Mouse (Mus musculus): ENCODE results near the gene Fbxl15. TPM values are rescaled to one million over a fixed set of nuclear protein-coding genes. Genes with fewer than 3 reads are reported as not detected.

Fbxl15 gene
- polyA plus RNA-seq, 2 experiments: 6.3 to 10.0 TPM

- ATAC-seq (ENCODE audit: insufficient read depth) (no peak), DNase-seq (ENCODE audit: low read depth in 3 of 3, low spot score in 3 of 3) (no peak)
- Histone ChIP-seq H3K4me1 (replicated peaks; ENCODE audit: control insufficient read depth in 2 of 2, insufficient read depth in 2 of 2, low read length in 1 of 2) (peaks cover 13 to 21% of the 10 kb centered on the region in 2 experiments), H3K27me3 (ENCODE audit: control insufficient read depth, insufficient read depth, low read length) (peaks cover 13% of the 10 kb centered on the region), H3K36me3 (replicated peaks; ENCODE audit: control insufficient read depth, insufficient read depth, low read depth) (peaks cover 5% of the 10 kb centered on the region; the same call in 1 of the 2 replicates), H3K4me2 (ENCODE audit: low read depth) (no peak overlapping the region), H3K4me3 (ENCODE audit: insufficient read depth in 1 of 2, low read depth in 2 of 2, low read length in 2 of 2) (no peak overlapping the region), H3K9ac (replicated peaks) (no peak overlapping the region), H3K27ac (no peak overlapping the region), H3K9me3 (ENCODE audit: control insufficient read depth, low read length) (no peaks in the 10 kb centered on the region)
- TF ChIP-seq CTCF (IDR thresholded peaks at IDR 0.05; ENCODE audit: low read depth): no peak
- no peak for TF ChIP-seq EP300 (IDR thresholded peaks at IDR 0.05; ENCODE audit: low read depth)
- WGBS (ENCODE audit: insufficient replicate concordance): 87% methylated on average over 14 of the region's 14 CpGs
Measured at GRCm38 (mm10) chr19:46331326-46331725, 3.3 kb downstream of the Fbxl15 start.

- TF ChIP-seq EP300 (IDR thresholded peaks at IDR 0.05; ENCODE audit: low read depth) (no peak), CTCF (IDR thresholded peaks at IDR 0.05; ENCODE audit: low read depth) (no peak)
- Histone ChIP-seq H3K9ac (replicated peaks) (no peak overlapping the region), H3K4me1 (replicated peaks; ENCODE audit: control insufficient read depth in 2 of 2, insufficient read depth in 2 of 2, low read length in 1 of 2) (peaks cover 13 to 20% of the 10 kb centered on the region in 2 experiments), H3K9me3 (ENCODE audit: control insufficient read depth, low read length) (no peaks in the 10 kb centered on the region), H3K36me3 (replicated peaks; ENCODE audit: control insufficient read depth, insufficient read depth, low read depth) (peaks cover 5% of the 10 kb centered on the region; the same call in 1 of the 2 replicates), H3K4me2 (ENCODE audit: low read depth) (no peak overlapping the region), H3K4me3 (ENCODE audit: insufficient read depth in 1 of 2, low read depth in 2 of 2, low read length in 2 of 2) (no peak overlapping the region), H3K27me3 (ENCODE audit: control insufficient read depth, insufficient read depth, low read length) (peaks cover 7% of the 10 kb centered on the region), H3K27ac (no peak overlapping the region)
- no peak for DNase-seq (ENCODE audit: low read depth in 3 of 3, low spot score in 3 of 3)
- 72% methylated on average over 3 of the region's 3 CpGs for WGBS (ENCODE audit: insufficient replicate concordance)
- no peak for ATAC-seq (ENCODE audit: insufficient read depth)
Measured at GRCm38 (mm10) chr19:46331936-46332335, 4.0 kb downstream of the Fbxl15 start.

GRCm38 (mm10) chr19:46332721-46333339, 4.8 kb downstream of the Fbxl15 start:
- Histone ChIP-seq H3K4me2 (ENCODE audit: low read depth) (no peak overlapping the region), H3K4me1 (replicated peaks; ENCODE audit: control insufficient read depth in 2 of 2, insufficient read depth in 2 of 2, low read length in 1 of 2) (peaks cover 9 to 16% of the 10 kb centered on the region in 2 experiments), H3K4me3 (ENCODE audit: insufficient read depth in 1 of 2, low read depth in 2 of 2, low read length in 2 of 2) (no peak overlapping the region), H3K9ac (replicated peaks) (no peak overlapping the region), H3K27me3 (ENCODE audit: control insufficient read depth, insufficient read depth, low read length) (no peaks in the 10 kb centered on the region), H3K27ac (no peak overlapping the region), H3K9me3 (ENCODE audit: control insufficient read depth, low read length) (no peaks in the 10 kb centered on the region), H3K36me3 (replicated peaks; ENCODE audit: control insufficient read depth, insufficient read depth, low read depth) (peaks cover 5% of the 10 kb centered on the region; the same call in 1 of the 2 replicates)
- 67% methylated on average over 7 of the region's 7 CpGs for WGBS (ENCODE audit: insufficient replicate concordance)
- ATAC-seq (ENCODE audit: insufficient read depth) (no peak), DNase-seq (ENCODE audit: low read depth in 3 of 3, low spot score in 3 of 3) (no peak)
- TF ChIP-seq EP300 (IDR thresholded peaks at IDR 0.05; ENCODE audit: low read depth): no peak

GRCm38 (mm10) chr19:46333906-46334305, 5.9 kb downstream of the Fbxl15 start:
- no peak overlapping the region for H3K4me3 ChIP-seq (ENCODE audit: insufficient read depth in 1 of 2, low read depth in 2 of 2, low read length in 2 of 2)
- DNase-seq (ENCODE audit: low read depth in 3 of 3, low spot score in 3 of 3): no peak
- no peak overlapping the region for H3K27ac ChIP-seq
- H3K36me3 ChIP-seq (replicated peaks; ENCODE audit: control insufficient read depth, insufficient read depth, low read depth): peaks cover 5% of the 10 kb centered on the region; the same call in 1 of the 2 replicates
- H3K4me2 ChIP-seq (ENCODE audit: low read depth): no peak overlapping the region
- H3K9ac ChIP-seq (replicated peaks): no peak overlapping the region
- TF ChIP-seq EP300 (IDR thresholded peaks at IDR 0.05; ENCODE audit: low read depth): no peak
- no peak for TF ChIP-seq CTCF (IDR thresholded peaks at IDR 0.05; ENCODE audit: low read depth)
- ATAC-seq (ENCODE audit: insufficient read depth): no peak
- H3K9me3 ChIP-seq (ENCODE audit: control insufficient read depth, low read length): no peaks in the 10 kb centered on the region
- 60% methylated on average over 3 of the region's 3 CpGs for WGBS (ENCODE audit: insufficient replicate concordance)
- no peaks in the 10 kb centered on the region for H3K27me3 ChIP-seq (ENCODE audit: control insufficient read depth, insufficient read depth, low read length)
- peaks cover 13 to 17% of the 10 kb centered on the region in 2 experiments for H3K4me1 ChIP-seq (replicated peaks; ENCODE audit: control insufficient read depth in 2 of 2, insufficient read depth in 2 of 2, low read length in 1 of 2)

GRCm38 (mm10) chr19:46337719-46338330, 9.8 kb downstream of the Fbxl15 start:
- WGBS (ENCODE audit: insufficient replicate concordance): 33% methylated on average over 15 of the region's 15 CpGs
- peaks cover 9 to 16% of the 10 kb centered on the region in 2 experiments for H3K4me1 ChIP-seq (replicated peaks; ENCODE audit: control insufficient read depth in 2 of 2, insufficient read depth in 2 of 2, low read length in 1 of 2)

More at GRCm38 (mm10) chr19:46337719-46338330, 9.8 kb downstream of the Fbxl15 start:
- no peak for TF ChIP-seq CTCF (IDR thresholded peaks at IDR 0.05; ENCODE audit: low read depth)
- TF ChIP-seq EP300 (IDR thresholded peaks at IDR 0.05; ENCODE audit: low read depth): no peak
- peak overlapping the region; percentile 89 for H3K4me2 ChIP-seq (ENCODE audit: low read depth)
- no peaks in the 10 kb centered on the region for H3K9me3 ChIP-seq (ENCODE audit: control insufficient read depth, low read length)
- no peaks in the 10 kb centered on the region for H3K27me3 ChIP-seq (ENCODE audit: control insufficient read depth, insufficient read depth, low read length)
- no peak for DNase-seq (ENCODE audit: low read depth in 3 of 3, low spot score in 3 of 3)
- ATAC-seq (ENCODE audit: insufficient read depth): no peak
- no peaks in the 10 kb centered on the region for H3K36me3 ChIP-seq (replicated peaks; ENCODE audit: control insufficient read depth, insufficient read depth, low read depth)
- H3K27ac ChIP-seq: peak overlapping the region; percentile 32; the same call in 1 of the 2 replicates
- peak overlapping the region; percentile 73 to 85 for H3K4me3 ChIP-seq (ENCODE audit: insufficient read depth in 1 of 2, low read depth in 2 of 2, low read length in 2 of 2)
- H3K9ac ChIP-seq (replicated peaks): peak overlapping the region; percentile 83

All from liver, embryonic 14.5 days (tissue).